Mouse (Mus musculus) kidney, adult 2 months (tissue): ENCODE measurements around the gene Gosr2.

ENCODE experiments used
- CTCF ChIP-seq: fragments of 200-500 bp; conservative IDR thresholded peaks from 2 replicates; pipeline ENCODE4 v1.5.1; 2011; ENCODE audit warnings: low read depth, mild to moderate bottlenecking, control low read depth, low read length, moderate library complexity, mixed read lengths; ENCODE audit not compliant: insufficient read depth, insufficient read length
- POLR2A ChIP-seq: fragments of 200-500 bp; IDR thresholded peaks from one replicate; pipeline ENCODE4 v1.6.1; 2011; ENCODE audit warnings: low read depth, low read length, control low read depth

DNA sequence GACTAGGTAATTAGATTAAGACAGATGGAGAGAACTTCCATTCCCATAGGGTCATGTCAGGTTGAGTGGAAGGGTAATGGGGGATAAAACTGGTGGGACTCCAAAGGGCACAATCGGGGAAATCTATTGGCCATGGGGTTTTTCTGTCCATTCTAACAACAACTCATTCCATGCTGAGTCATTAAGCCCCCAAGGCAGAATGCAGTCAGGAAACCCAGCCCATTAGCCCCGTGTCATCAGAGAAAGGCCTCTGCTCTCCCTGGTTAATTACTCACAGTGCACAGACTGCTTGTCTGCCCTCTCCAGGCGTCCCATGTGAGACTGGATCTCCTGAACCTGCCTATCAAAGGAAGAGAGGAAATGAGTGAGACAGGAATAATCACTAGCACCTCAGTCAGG lies 8.7 kb downstream of the Gosr2 start:
- TF ChIP-seq CTCF (no peak), POLR2A (no peak)
